Mouse (Mus musculus): ENCODE measurements around the gene Abcb8. TPM values are rescaled to one million over a fixed set of nuclear protein-coding genes. Genes with fewer than 3 reads are reported as not detected.

The Abcb8 gene
- polyA plus RNA-seq, 1 experiment from 2014 or later: 42.9 TPM

- 3% methylated on average over 34 of the region's 34 CpGs for WGBS
- peak; percentile 52; the same call in 1 of the 2 replicates for ATAC-seq (ENCODE audit: insufficient number of reproducible peaks, insufficient read depth, low FRiP score, low TSS enrichment, low read depth)
- H3K9me3 ChIP-seq: no peaks in the 10 kb centered on the region
- peak within 1 kb of the TSS; percentile 63 for H3K4me3 ChIP-seq (replicated peaks)
- H3K27ac ChIP-seq: peak within 1 kb of the TSS; percentile 62; the same call in 1 of the 2 replicates
- H3K27me3 ChIP-seq: no peaks in the 10 kb centered on the region
- peaks cover 27% of the 10 kb centered on the region for H3K4me1 ChIP-seq (replicated peaks)
- peak within 1 kb of the TSS; percentile 60 for H3K9ac ChIP-seq (replicated peaks)
- peak within 1 kb of the TSS; percentile 72 for H3K4me2 ChIP-seq
- H3K36me3 ChIP-seq: peaks cover 19% of the 10 kb centered on the region
These were observed 54.3 kb downstream of the Abcb8 start, which contains the start of gene Tmub1 for GRCm38 (mm10) chr5:24447624-24448298. Tmub1 (minus strand) TSS chr5:24447854.

GRCm38 (mm10) chr5:24451264-24452029, 58.0 kb downstream of the Abcb8 start:
- WGBS: 3% methylated on average over 42 of the region's 66 CpGs
- H3K4me2 ChIP-seq: peak overlapping the region; percentile 99
- no peaks in the 10 kb centered on the region for H3K9me3 ChIP-seq
- H3K27ac ChIP-seq: peak overlapping the region; percentile 93
- H3K4me1 ChIP-seq (replicated peaks): peaks cover 47% of the 10 kb centered on the region
- ATAC-seq (ENCODE audit: insufficient number of reproducible peaks, insufficient read depth, low FRiP score, low TSS enrichment, low read depth): peak; percentile 69
- H3K9ac ChIP-seq (replicated peaks): peak overlapping the region; percentile 97
- peak overlapping the region; percentile 94 for H3K4me3 ChIP-seq (replicated peaks)
- peaks cover 13% of the 10 kb centered on the region; the same call in 1 of the 2 replicates for H3K36me3 ChIP-seq
- no peaks in the 10 kb centered on the region for H3K27me3 ChIP-seq

- H3K4me3 ChIP-seq (replicated peaks): peak within 1 kb of the TSS; percentile 94
- peak within 1 kb of the TSS; percentile 97 for H3K9ac ChIP-seq (replicated peaks)
- peak within 1 kb of the TSS; percentile 99 for H3K4me2 ChIP-seq
- H3K4me1 ChIP-seq (replicated peaks): peaks cover 49% of the 10 kb centered on the region
- ATAC-seq (ENCODE audit: insufficient number of reproducible peaks, insufficient read depth, low FRiP score, low TSS enrichment, low read depth): no peak; the same call in none of the 2 replicates
- H3K27me3 ChIP-seq: no peaks in the 10 kb centered on the region
- H3K9me3 ChIP-seq: no peaks in the 10 kb centered on the region
- under 1% methylated on average over 71 of the region's 85 CpGs for WGBS
- peaks cover 18% of the 10 kb centered on the region; the same call in 1 of the 2 replicates for H3K36me3 ChIP-seq
- peak within 1 kb of the TSS; percentile 93 for H3K27ac ChIP-seq
These were observed 58.7 kb downstream of the Abcb8 start, which contains the start of gene Agap3 for GRCm38 (mm10) chr5:24452030-24452690. Agap3 (plus strand) TSS chr5:24452177.

- under 1% methylated on average over 29 of the region's 29 CpGs for WGBS
- ATAC-seq (ENCODE audit: insufficient number of reproducible peaks, insufficient read depth, low FRiP score, low TSS enrichment, low read depth): no peak; the same call in 1 of the 2 replicates
These were observed 59.3 kb downstream of the Abcb8 start for GRCm38 (mm10) chr5:24452691-24453233.

GRCm38 (mm10) chr5:24453283-24453984, 60.0 kb downstream of the Abcb8 start:
- peak overlapping the region; percentile 93; the same call in 1 of the 2 replicates for H3K27ac ChIP-seq
- 8% methylated on average over 5 of the region's 5 CpGs for WGBS

More at GRCm38 (mm10) chr5:24452691-24453233, 59.3 kb downstream of the Abcb8 start:
- peak overlapping the region; percentile 99 for H3K4me2 ChIP-seq
- no peaks in the 10 kb centered on the region for H3K27me3 ChIP-seq
- H3K27ac ChIP-seq: peak overlapping the region; percentile 93
- peak overlapping the region; percentile 94 for H3K4me3 ChIP-seq (replicated peaks)
- peak overlapping the region; percentile 97 for H3K9ac ChIP-seq (replicated peaks)
- peaks cover 24% of the 10 kb centered on the region; the same call in 1 of the 2 replicates for H3K36me3 ChIP-seq
- peaks cover 48% of the 10 kb centered on the region for H3K4me1 ChIP-seq (replicated peaks)
- no peaks in the 10 kb centered on the region for H3K9me3 ChIP-seq

GRCm38 (mm10) chr5:24453985-24454303, 60.5 kb downstream of the Abcb8 start:
- Histone ChIP-seq H3K4me3 (replicated peaks) (peak overlapping the region; percentile 94), H3K27ac (no peak overlapping the region), H3K4me1 (replicated peaks) (peaks cover 45% of the 10 kb centered on the region), H3K27me3 (no peaks in the 10 kb centered on the region), H3K9me3 (no peaks in the 10 kb centered on the region), H3K36me3 (peaks cover 35% of the 10 kb centered on the region; the same call in 1 of the 2 replicates), H3K9ac (replicated peaks) (peak overlapping the region; percentile 97; the same call in 1 of the 2 replicates), H3K4me2 (peak overlapping the region; percentile 99)
- 8% methylated on average over 2 of the region's 2 CpGs for WGBS
- ATAC-seq (ENCODE audit: insufficient number of reproducible peaks, insufficient read depth, low FRiP score, low TSS enrichment, low read depth): no peak

More at GRCm38 (mm10) chr5:24453283-24453984, 60.0 kb downstream of the Abcb8 start:
- H3K9ac ChIP-seq (replicated peaks): peak overlapping the region; percentile 97
- no peaks in the 10 kb centered on the region for H3K27me3 ChIP-seq
- H3K4me3 ChIP-seq (replicated peaks): peak overlapping the region; percentile 94
- H3K9me3 ChIP-seq: no peaks in the 10 kb centered on the region
- peak overlapping the region; percentile 99 for H3K4me2 ChIP-seq
- ATAC-seq (ENCODE audit: insufficient number of reproducible peaks, insufficient read depth, low FRiP score, low TSS enrichment, low read depth): no peak; the same call in 1 of the 2 replicates
- H3K36me3 ChIP-seq: peaks cover 30% of the 10 kb centered on the region; the same call in 1 of the 2 replicates
- peaks cover 45% of the 10 kb centered on the region for H3K4me1 ChIP-seq (replicated peaks)

- ATAC-seq (ENCODE audit: insufficient number of reproducible peaks, insufficient read depth, low FRiP score, low TSS enrichment, low read depth): no peak
- peak overlapping the region; percentile 99 for H3K4me2 ChIP-seq
- H3K4me1 ChIP-seq (replicated peaks): peaks cover 45% of the 10 kb centered on the region
These were observed 61.6 kb downstream of the Abcb8 start for GRCm38 (mm10) chr5:24455076-24455475.

GRCm38 (mm10) chr5:24455613-24456012, 62.1 kb downstream of the Abcb8 start:
- H3K27me3 ChIP-seq: no peaks in the 10 kb centered on the region
- H3K9me3 ChIP-seq: no peaks in the 10 kb centered on the region
- H3K9ac ChIP-seq (replicated peaks): peak overlapping the region; percentile 14
- peaks cover 45% of the 10 kb centered on the region for H3K36me3 ChIP-seq
- peaks cover 45% of the 10 kb centered on the region for H3K4me1 ChIP-seq (replicated peaks)
- WGBS: 78% methylated on average over 7 of the region's 7 CpGs
- peak overlapping the region; percentile 99; the same call in 1 of the 2 replicates for H3K4me2 ChIP-seq
- H3K27ac ChIP-seq: peak overlapping the region; percentile 42
- no peak for ATAC-seq (ENCODE audit: insufficient number of reproducible peaks, insufficient read depth, low FRiP score, low TSS enrichment, low read depth)
- no peak overlapping the region for H3K4me3 ChIP-seq (replicated peaks)

More at GRCm38 (mm10) chr5:24455076-24455475, 61.6 kb downstream of the Abcb8 start:
- H3K36me3 ChIP-seq: peaks cover 41% of the 10 kb centered on the region
- peak overlapping the region; percentile 14; the same call in 1 of the 2 replicates for H3K9ac ChIP-seq (replicated peaks)
- H3K4me3 ChIP-seq (replicated peaks): no peak overlapping the region
- no peaks in the 10 kb centered on the region for H3K27me3 ChIP-seq
- H3K9me3 ChIP-seq: no peaks in the 10 kb centered on the region
- 73% methylated on average over 3 of the region's 3 CpGs for WGBS
- peak overlapping the region; percentile 42; the same call in 1 of the 2 replicates for H3K27ac ChIP-seq
